Mouse (Mus musculus): ENCODE measurements around the gene 2810408A11Rik.
"Not testable (repeated sequence)": the region's sequence is repeated elsewhere in the genome, so short reads cannot be mapped to it uniquely, and the experiment has no call there.

DNA sequence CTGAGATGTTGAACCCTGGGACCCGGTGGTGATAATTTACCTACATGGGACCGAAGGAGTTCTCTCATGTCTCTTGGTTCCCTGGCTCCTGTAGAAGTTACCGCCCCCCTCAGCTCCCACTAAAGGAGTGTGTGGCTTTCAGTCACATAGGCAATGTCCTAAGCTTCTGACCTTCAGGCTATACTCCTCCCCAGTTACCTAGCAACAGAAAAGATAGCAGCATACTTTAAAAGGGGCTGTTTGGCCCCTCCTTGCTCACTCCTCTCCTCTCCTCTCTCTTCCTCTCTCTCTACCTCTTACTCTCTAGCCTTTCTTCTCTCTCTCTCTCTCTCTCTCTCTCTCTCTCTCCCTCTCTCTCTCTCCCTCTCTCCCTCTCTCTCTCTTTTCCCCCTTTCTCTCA is 37.1 kb downstream of the 2810408A11Rik start:
- TF ChIP-seq EP300 (IDR thresholded peaks at IDR 0.05; ENCODE audit: low read depth in 1 of 2, low read length in 2 of 2); POLR2A (IDR thresholded peaks at IDR 0.05; ENCODE audit: control insufficient read depth in 1 of 2, insufficient read depth in 1 of 2, low read depth in 1 of 2, low read length in 2 of 2, poor library complexity in 1 of 2); ZNF384 (IDR thresholded peaks at IDR 0.05; ENCODE audit: low read depth, low read length); USF1 (IDR thresholded peaks at IDR 0.05; ENCODE audit: low read depth, low read length); CTCF (IDR thresholded peaks at IDR 0.05 in 2 of 3, conservative IDR thresholded peaks at IDR 0.05 in 1 of 3; ENCODE audit: control insufficient read depth in 1 of 3, insufficient read depth in 1 of 3, low read depth in 2 of 3, low read length in 3 of 3, poor library complexity in 1 of 3, severe bottlenecking in 1 of 3); SMC3 (IDR thresholded peaks at IDR 0.05; ENCODE audit: low read depth, low read length); KAT2A (conservative IDR thresholded peaks at IDR 0.05; ENCODE audit: low read depth, low read length): not testable (repeated sequence)
